Comparison of ENCODE assay signal across 1 mouse cellular context in genomic region chr8:70866001-70866520, GRCm38 (mm10).
TF ChIP-seq lines count a peak whose summit lies in the region.

No protein-coding gene starts in this region.

TF ChIP-seq in CH12.LX, 34 proteins besides CTCF, POLR2A, EP300 and RAD21:
- TF ChIP-seq ZMIZ1 (IDR thresholded peaks at IDR 0.05; ENCODE audit: low read depth, low read length) = no peak
- 0 out of 2 replicates have a peak, but pooled peaks have one; percentile 0 for TF ChIP-seq MAZ (IDR thresholded peaks at IDR 0.05; ENCODE audit: low read depth, low read length)
- TF ChIP-seq NRF1 (IDR thresholded peaks at IDR 0.05; ENCODE audit: low read depth, low read length) = no peak
- no peak for TF ChIP-seq POLR2AphosphoS2 (IDR thresholded peaks at IDR 0.05; ENCODE audit: low read depth, low read length)
- no peak for TF ChIP-seq MAX (IDR thresholded peaks at IDR 0.05; ENCODE audit: low read length)
